Mouse (Mus musculus) activated CD4-positive, CD25-positive, alpha-beta regulatory T cell (primary cell): ENCODE measurements around the gene Scgb2b19. TPM values are rescaled to one million over a fixed set of nuclear protein-coding genes. Genes with fewer than 3 reads are reported as not detected.

Experiments
- polyA plus RNA-seq, 2 experiments: library from polyadenylated mRNA; unstranded; fragments of 100-300 nt; shearing (Covaris generic); gene quantifications; one replicate each; pipeline ENCODE4 v1.2.1; 2017

Gene Scgb2b19
- not detected for polyA plus RNA-seq

DNA sequence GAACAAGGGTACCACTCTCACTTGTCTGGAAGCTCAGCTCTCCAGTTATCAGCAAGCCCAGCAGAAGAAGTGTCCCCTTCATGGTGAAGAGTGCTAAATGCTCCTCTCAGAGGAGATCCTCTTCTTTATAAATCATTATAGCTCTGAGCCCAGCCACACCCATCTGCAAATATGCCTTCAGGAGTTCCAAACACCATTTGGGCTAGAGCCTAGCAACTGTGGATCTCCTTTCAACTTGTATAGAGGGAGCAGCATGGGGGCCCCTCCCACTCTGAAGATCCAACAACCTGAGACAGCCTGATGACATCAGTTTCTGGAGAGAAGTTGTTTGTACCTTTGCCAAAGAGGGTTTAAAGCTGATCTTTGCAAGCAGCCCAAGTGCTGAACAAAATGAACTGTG lies at the start of gene Scgb2b19:
Gene Scgb2b19, minus strand, starts transcription at position 101 of the 400 bp plus-strand sequence.

DNA sequence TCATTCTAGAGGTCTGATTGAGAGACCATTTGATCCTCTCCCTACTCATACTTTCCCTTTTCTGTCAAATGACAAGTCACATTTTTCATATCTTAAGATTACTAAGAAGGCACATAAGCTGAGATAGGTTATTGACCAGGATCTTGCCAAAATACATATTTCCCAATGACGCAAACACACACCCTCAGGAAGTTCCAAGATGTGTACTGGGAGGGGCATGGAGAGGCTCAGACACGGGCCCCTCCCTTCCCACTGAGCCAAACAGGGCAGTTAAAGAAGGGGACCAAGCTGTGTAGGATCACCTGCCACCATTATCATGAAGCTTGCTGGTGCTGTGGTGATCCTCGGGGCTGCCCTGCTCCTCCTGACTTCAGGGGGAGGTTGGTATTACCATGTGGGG lies 6.9 kb upstream of the Scgb2b19 start, which contains the start of gene Scgb1b19:
Gene Scgb1b19, plus strand, starts transcription at position 301 of the 400 bp plus-strand sequence.

Other genes starting within 250 kb of the Scgb2b19 start
- not detected for gene Scgb2b17, start 223.8 kb downstream of the Scgb2b19 start, polyA plus RNA-seq
- gene Scgb1b17, start 216.9 kb downstream of the Scgb2b19 start, polyA plus RNA-seq: not detected
- gene Scgb2b18, start 106.5 kb downstream of the Scgb2b19 start, polyA plus RNA-seq: not detected
- gene Scgb1b18, start 94.8 kb downstream of the Scgb2b19 start, polyA plus RNA-seq: not detected
- gene Scgb1b19, start 7.0 kb upstream of the Scgb2b19 start, polyA plus RNA-seq: not detected
- not detected for gene Scgb2b20, start 86.0 kb upstream of the Scgb2b19 start, polyA plus RNA-seq
- gene Scgb1b20, start 92.9 kb upstream of the Scgb2b19 start, polyA plus RNA-seq: not detected
- not detected for gene Scgb2b21, start 240.1 kb upstream of the Scgb2b19 start, polyA plus RNA-seq